Mouse (Mus musculus) stomach, postnatal 0 days (tissue): ENCODE measurements around the gene Tbc1d16.

Experiments
- CTCF ChIP-seq: IDR thresholded peaks from 2 replicates; pipeline ENCODE4 v1.5.1; 2016; ENCODE audit warnings: antibody characterized with exemption, low read depth, mild to moderate bottlenecking, moderate library complexity
- EP300 ChIP-seq: optimal IDR thresholded peaks from 2 replicates; pipeline ENCODE3; 2016; ENCODE audit warnings: antibody characterized with exemption

- TF ChIP-seq CTCF (no peak), EP300 (no peak)
These were observed 85.7 kb downstream of the Tbc1d16 start for GRCm38 (mm10) chr11:119142615-119143014.
